Mouse (Mus musculus) 416B (cell line): ENCODE measurements at regions not wholly inside any gene's neighbourhood (a gene's known extent, or its start where the extent isn't known, plus 50 kb on each side); places are given as distances from the start of the nearest gene placed in this dataset.
"Not testable (repeated sequence)": the region's sequence is repeated elsewhere in the genome, so short reads cannot be mapped to it uniquely, and the experiment has no call there.

Experiments
- DNase-seq: peaks from one replicate; pipeline ENCODE4 v3.0.0; 2011; ENCODE audit warnings: low read depth

- no peak for DNase-seq
These were observed 171.9 kb downstream of the Epm2a start for GRCm38 (mm10) chr10:11515144-11515543.

GRCm38 (mm10) chr10:11517122-11517521 lies 173.9 kb downstream of the Epm2a start:
- DNase-seq, result peak; percentile 33

- DNase-seq, result no peak
These were observed 188.1 kb downstream of the Epm2a start for GRCm38 (mm10) chr10:11531343-11531742.

- not testable (repeated sequence) for DNase-seq
These were observed 212.2 kb downstream of the Epm2a start for GRCm38 (mm10) chr10:11555376-11555775.

GRCm38 (mm10) chr10:11570523-11571055 lies 227.4 kb downstream of the Epm2a start:
- no peak for DNase-seq

GRCm38 (mm10) chr10:11608451-11608850 lies 265.2 kb downstream of the Epm2a start:
- no peak for DNase-seq

GRCm38 (mm10) chr10:11609092-11609491 lies 265.9 kb downstream of the Epm2a start:
- not testable (repeated sequence) for DNase-seq

GRCm38 (mm10) chr10:11648151-11648550 lies 304.9 kb downstream of the Epm2a start:
- DNase-seq, result no peak

- no peak for DNase-seq
These were observed 317.0 kb downstream of the Epm2a start for GRCm38 (mm10) chr10:11660056-11660770.

GRCm38 (mm10) chr10:11661660-11662250 lies 318.6 kb downstream of the Epm2a start:
- no peak for DNase-seq

GRCm38 (mm10) chr10:11709742-11710141 lies 366.5 kb downstream of the Epm2a start:
- no peak for DNase-seq

GRCm38 (mm10) chr10:11724775-11725174 lies 381.6 kb downstream of the Epm2a start:
- DNase-seq, result no peak

GRCm38 (mm10) chr10:11729536-11729935 lies 386.3 kb downstream of the Epm2a start:
- no peak for DNase-seq

- DNase-seq, result no peak
These were observed 396.6 kb downstream of the Epm2a start for GRCm38 (mm10) chr10:11739574-11740368.

- no peak for DNase-seq
These were observed 402.4 kb downstream of the Epm2a start for GRCm38 (mm10) chr10:11745587-11745986.

- DNase-seq, result no peak
These were observed 403.8 kb downstream of the Epm2a start for GRCm38 (mm10) chr10:11746959-11747358.

- DNase-seq, result no peak
These were observed 412.0 kb downstream of the Epm2a start for GRCm38 (mm10) chr10:11755105-11755730.

- DNase-seq, result no peak
These were observed 434.7 kb downstream of the Epm2a start for GRCm38 (mm10) chr10:11777894-11778293.

- DNase-seq, result no peak
These were observed 437.1 kb downstream of the Epm2a start for GRCm38 (mm10) chr10:11780302-11780701.

- no peak for DNase-seq
These were observed 444.0 kb downstream of the Epm2a start for GRCm38 (mm10) chr10:11787240-11787639.

GRCm38 (mm10) chr10:11799510-11799909 lies 456.3 kb downstream of the Epm2a start:
- no peak for DNase-seq
